Mouse (Mus musculus): ENCODE data around the gene Fam169b.
"Not testable (repeated sequence)": the region's sequence is repeated elsewhere in the genome, so short reads cannot be mapped to it uniquely, and the experiment has no call there.

Fam169b gene

DNA sequence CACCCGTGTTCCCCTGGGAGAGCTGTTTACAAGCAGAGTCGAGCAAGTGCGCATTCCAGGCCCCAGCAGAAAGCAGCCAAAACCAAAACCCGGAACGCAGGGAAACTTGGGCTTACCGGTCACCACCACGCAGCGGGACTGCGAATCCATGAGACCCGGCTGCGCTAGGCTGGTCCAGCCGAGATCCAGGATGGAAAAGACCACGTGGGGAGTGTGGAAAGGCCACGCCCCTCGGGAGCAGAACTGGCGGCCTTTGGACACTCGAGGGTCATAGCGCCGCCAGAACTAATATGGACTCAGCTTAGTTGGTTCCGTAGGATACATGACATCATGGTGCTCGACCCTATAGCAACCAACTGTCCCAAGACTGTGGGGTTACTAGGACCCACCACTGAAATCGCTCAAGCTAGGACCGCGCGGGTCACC is 9.6 kb upstream of the Fam169b start, which contains the start of gene Pgpep1l:
Gene Pgpep1l (minus strand): TSS at position 206 of the 426 bp plus-strand sequence.
- ATAC-seq (ENCODE audit: low TSS enrichment), result 0 out of 2 replicates have a peak, but pooled peaks have one; percentile 12

DNA sequence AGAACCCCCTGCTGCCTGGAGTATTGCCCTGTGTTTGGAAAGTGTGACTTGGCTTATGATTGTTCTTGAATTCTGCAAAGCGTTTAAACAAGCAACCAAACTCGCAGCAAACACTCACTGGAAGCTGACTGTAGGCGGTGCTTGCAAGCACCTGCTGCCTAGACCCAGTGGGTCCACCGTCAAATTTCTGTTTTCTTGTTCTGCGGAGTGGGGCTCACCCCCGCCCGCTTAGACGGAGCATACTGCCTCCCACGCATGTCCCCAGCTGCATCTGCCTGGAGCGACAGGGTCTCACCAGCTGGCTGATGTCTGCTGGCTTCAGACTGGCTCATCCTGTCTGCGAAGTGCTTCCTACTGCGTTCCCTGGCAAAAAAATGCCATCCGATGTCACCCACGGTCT is 9.1 kb upstream of the Fam169b start:
- ATAC-seq (ENCODE audit: low TSS enrichment), result peak; percentile 89

DNA sequence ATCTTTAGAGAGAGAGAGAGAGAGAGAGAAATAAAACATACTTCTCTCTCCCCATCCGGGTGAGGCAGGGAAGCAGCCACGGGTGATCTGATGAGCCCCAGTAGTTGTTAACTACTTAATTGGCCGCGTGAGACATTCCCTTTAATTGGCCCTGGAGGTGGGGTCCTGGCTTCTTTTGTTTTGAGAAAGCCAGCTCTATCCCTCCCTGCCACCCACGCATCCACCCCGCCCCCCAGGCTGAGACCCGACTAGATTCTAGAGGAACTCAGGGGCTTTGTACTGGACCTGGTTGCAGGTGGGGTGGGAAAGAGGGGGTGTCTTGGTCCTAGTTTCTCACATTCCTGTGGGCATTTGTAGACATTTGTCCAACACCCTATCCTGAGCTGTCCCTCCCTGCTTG is 8.2 kb upstream of the Fam169b start:
- ATAC-seq (ENCODE audit: low TSS enrichment), result no peak

DNA sequence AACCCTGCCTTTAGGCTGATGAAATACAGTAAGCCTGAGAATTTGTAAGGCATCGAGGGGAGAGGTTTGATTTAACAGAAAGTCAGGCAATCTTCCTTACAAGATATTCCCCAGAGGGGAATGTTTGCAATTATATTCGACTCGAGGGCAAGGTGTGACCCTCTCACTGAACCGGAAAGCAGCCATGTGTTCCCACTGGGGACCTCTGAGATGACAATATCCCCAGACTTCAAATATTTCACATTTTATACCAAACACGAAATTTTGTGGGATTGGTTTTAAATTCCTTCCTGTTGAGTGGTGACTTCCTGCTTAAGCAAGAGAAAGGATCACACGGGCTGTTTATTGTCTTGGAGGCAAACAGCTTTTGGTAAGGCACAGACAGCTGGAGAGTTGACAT is 6.9 kb upstream of the Fam169b start:
- no peak for ATAC-seq (ENCODE audit: low TSS enrichment)

DNA sequence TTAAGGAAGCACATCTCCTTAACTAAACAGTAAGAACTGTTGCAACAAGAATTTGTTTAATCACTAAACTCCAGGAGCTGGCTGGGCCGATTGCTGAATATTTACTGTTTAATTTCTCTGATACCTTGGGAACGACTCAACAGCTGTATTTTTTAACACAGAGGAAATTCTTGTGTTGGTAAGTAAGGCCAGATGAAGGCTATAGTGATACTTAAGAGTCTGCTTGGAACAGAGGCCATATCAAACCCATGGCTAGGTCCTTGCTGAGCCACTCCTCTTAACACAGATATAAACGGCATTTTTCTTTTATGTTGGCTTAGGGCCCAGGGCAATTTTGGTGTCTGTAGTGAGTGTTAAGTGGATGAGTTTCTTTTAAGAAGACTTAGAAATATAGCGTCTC is 3.1 kb upstream of the Fam169b start:
- ATAC-seq (ENCODE audit: low TSS enrichment), result no peak

DNA sequence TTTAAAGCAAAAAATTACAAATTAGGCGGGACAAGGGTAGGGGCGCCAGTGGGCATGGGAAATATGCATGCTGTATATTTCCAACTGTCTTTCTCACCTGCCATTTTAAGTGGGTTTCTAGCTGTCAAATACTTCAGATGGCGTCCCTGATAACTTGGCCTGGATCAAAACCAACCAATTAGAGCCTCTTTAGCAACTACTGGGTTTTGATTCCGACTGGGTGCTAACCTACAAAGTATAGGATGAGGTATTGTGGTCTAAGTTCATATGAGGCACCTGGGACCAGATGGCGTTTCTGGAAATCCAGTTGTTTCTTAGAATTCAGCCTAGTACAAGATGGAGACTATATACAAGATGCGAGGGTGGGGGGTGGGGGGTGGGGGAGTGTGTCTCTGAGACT is 1.8 kb upstream of the Fam169b start:
- ATAC-seq (ENCODE audit: low TSS enrichment), result no peak

DNA sequence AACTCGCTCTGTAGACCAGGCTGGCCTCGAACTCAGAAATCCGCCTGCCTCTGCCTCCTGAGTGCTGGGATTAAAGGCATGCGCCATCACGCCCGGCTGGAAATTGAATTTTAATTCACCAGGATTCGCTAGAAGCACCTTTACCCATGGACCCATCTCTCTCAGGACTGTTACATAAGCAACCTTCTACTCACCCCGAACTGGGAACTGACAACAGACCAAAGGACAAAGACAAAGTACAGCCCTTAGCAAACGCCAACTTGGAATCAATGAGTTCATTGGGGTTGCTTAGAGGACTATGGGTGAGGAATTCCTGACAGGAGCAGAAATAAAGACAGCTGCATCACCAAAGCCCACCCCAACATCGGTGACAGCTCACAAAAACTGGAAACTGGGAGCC is 1.0 kb upstream of the Fam169b start:
- no peak for ATAC-seq (ENCODE audit: low TSS enrichment)

DNA sequence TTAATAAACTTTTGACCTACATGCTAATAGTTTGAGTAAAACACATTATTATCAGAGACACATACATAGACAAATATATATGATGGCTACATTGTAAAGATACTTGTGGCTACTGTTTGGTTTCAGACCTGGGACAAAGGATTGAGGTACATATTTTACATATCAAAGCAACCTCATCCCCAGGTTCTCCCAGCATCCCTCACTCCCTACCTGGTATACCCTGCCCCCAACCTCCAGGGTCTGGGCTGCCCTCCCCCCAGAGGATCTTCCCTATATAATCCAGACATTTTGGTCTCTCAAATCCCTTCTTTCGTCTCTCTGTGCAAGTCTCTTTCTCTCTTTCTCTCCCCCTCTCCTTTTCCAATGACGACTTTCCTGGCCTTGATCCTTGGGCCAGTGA is 579 bp downstream of the Fam169b start:
- no peak for ATAC-seq (ENCODE audit: low TSS enrichment)

DNA sequence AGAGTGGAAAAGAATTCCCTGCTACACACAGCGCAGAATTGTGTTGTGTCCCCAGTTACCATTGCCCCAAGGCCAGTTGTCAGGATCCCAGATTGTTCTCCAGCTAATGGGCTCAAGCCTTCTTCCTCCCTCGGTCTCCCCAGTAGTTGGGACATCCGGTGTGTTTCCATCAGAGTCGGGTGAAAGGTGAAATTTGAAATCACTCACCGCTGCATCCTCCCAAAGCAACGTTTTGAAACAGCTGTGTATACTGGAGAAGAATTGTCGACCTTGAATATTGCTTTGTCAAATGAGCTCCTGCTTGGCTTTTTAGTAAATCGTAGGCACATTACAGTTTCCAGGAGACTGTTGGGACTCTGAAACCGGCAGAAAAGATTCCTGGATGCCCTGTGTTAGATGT is 1.3 kb downstream of the Fam169b start:
- no peak for ATAC-seq (ENCODE audit: low TSS enrichment)

DNA sequence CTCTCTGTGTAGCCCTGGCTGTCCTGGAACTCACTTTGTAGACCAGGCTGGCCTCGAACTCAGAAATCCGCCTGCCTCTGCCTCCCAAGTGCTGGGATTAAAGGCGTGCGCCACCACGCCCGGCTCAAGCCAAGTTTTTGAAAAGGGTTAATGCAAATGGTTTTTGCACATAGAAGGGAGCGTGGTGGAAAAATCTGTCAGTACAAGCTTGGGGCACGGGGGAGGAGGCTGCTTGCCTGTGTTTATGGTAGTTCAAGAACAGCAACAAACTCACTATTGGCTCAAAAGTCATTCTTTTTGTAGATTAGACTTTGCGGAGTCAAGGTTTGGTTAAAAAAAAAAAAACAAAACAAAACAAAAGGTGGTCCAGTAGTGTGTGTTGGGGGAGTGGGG is 1.8 kb downstream of the Fam169b start:
- ATAC-seq (ENCODE audit: low TSS enrichment), result not testable (repeated sequence)

DNA sequence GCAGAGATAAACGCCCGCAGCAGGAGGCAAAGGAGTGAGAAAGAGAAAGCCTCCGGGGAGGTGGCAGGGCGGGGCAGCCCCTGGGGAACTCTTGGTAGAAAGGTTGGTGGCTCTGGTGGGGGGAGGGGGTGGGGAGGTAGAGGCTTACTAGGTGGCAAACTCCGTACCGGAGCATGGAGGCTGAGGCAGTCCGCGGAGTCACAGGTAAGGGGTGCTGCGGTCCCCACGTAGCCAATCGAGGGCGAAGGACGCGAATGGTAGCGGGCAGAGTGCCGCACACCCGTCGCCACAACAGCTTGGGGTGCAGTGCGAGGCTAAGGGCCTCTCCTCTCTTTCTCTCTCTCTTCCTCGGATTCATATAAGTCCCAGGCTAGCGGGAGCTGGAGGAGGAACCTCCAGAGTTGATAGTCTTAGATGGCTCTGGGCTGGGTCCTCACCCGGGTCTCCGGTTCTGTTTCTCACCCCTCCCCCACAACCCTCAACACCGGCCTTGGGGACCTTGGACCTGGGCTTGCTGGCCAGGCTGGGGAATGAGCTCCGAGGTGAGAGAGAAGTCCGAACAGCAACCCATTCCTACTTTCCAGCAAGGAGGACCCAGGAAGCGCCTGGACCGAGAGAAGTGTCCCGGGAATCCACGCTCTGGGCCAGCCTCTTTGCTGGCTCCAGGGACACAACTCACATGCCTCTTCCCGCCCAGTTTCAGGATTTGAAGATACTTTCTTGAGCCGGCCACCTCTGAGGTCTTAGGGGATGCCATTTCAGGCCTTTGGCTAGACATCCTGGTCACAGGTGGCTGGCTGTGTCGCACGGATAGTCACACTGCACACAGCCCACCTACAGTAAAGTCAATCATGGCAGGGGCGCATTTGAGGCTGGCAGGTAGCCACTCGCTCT is 2.4 kb downstream of the Fam169b start:
- no peak for ATAC-seq (ENCODE audit: low TSS enrichment)

DNA sequence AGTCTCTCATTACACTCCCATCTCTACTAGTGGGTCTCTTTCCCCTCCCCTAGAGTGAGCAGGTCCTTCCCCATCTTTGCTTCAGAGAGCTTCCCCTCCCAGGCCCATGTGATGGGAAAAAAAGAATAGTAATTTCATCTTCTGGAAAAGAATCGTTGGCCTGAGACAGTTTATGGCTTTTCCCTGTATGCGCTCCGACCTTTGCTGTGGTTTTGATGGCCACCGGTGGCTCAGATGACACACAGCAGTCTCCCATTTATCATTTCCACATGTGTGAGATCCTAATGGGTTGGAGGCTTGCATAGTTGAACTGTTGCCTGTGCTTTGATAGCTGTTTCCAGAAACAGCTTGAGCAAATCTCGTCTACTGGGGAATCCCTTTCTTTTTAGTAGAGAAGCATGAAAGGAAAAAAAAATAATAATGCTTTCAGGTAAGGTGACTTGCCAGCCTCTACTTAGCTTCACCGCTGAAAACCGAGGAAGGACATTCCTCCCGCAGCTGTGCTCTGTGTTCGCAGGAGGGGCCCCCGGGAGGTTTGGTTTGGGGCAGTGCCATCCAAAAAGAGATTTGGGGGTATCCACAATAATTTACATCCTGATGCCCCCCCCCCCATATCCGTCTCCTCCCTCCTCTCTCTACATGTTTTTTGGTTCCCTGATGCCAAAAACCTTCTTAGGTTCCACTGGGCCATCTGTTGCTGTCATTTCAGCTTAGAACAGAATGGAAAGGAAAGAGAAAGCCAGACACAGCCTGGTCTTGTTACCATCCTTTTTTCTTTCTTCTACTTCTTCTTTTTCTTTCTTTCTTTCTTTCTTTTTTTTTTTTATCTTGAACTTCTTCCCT is 3.6 kb downstream of the Fam169b start:
- no peak for ATAC-seq (ENCODE audit: low TSS enrichment)

DNA sequence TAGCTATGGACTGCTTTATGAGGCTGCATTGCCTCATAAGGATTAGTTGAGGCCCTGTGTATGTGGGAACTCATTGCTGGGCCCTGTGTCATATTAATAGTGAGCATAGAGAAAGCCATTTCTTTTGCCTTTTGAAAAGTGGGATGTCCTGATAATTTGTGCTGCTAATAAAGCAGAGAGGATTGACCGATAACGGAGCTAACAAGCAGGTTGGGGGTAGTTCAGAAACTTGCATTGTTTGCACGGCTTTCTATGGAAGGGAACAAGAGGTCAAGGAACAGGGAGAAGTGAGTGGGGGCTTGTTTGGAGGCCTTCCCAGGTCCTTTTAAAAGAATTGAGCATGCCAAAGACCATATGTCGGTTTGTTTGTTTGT is 4.2 kb downstream of the Fam169b start:
- no peak for ATAC-seq (ENCODE audit: low TSS enrichment)

DNA sequence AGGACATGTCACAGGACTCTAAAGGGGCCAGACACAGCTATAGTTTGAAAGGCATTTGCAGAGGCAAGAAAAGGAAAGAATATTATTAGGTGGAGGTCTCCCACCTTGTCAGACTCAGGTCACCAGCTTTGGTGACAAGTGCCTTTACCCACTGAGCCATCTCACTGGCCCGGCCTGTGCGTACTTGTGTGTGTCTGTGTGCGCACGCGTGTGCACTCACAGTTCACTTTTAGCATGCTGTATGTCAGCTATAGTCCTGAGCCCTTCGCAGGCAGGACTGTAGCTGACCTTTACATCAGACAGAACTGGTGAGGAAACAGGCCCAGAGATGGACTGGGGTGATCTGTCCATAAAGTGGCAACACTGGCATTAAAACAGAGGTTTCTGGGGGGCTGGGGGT is 4.7 kb downstream of the Fam169b start:
- no peak for ATAC-seq (ENCODE audit: low TSS enrichment)

DNA sequence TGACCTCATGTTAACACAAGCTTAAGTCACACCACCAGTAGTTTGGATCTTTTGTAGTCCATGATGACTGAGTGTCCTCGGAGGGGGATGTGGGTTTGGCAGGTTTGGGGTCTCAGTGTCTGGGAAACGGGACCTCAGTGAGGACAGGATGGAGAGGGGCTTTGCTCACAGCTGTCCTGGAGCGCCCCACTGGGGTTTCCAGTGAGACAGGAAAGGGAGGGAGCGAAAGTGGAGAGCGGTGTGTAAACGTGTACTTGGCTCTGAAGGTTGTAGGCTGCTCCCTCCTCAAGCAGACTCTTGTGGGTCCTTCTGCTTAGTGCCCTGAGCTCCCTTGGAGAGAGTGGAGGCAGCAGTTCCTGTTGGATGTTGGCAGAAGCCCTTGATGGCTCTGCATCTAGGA is 5.3 kb downstream of the Fam169b start:
- ATAC-seq (ENCODE audit: low TSS enrichment), result no peak

DNA sequence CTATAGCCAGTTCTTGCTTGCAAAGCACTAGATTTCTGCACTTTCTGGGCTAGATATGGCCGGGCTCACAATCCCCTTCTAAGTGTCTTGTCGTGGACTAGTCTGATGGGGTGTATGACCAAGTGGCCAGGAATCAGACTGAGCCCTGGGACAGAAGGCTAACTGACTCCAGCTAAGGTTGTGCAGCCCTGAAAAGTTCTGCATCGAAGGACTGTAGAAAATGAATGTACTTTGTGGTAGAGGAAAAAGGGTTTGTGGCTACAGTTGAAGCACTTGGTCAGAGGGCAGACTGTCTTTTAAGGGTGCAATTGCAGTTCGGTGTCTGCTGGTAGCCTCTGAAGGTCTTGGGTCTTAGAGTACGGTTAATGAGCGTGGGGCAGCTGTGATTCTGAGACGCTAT is 5.8 kb downstream of the Fam169b start:
- no peak for ATAC-seq (ENCODE audit: low TSS enrichment)

DNA sequence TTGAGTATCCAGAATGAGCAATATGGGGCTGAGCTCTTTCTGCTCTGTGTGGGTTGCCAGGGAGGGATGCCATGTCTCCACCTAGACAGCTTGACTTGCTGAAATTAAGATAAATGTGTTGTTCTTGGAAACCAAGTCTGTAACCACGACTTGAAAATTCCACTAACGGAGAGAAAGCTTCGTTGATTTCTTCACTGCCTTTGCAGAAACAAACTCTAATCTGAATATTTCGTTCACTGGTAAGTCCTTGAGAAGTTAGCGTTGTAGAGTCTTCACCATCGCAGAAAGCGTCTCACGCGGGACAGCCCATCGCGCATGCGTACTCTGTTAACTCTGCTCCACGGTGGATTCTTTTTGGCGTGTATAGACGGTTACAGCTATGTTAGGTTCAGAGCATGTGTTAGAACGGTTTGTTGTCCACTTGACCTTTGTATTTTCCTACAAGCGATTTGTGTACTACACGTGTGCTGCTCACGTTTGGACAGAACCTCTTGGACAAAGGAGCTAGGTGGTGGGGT is 6.8 kb downstream of the Fam169b start:
- peak; percentile 65 for ATAC-seq (ENCODE audit: low TSS enrichment)

DNA sequence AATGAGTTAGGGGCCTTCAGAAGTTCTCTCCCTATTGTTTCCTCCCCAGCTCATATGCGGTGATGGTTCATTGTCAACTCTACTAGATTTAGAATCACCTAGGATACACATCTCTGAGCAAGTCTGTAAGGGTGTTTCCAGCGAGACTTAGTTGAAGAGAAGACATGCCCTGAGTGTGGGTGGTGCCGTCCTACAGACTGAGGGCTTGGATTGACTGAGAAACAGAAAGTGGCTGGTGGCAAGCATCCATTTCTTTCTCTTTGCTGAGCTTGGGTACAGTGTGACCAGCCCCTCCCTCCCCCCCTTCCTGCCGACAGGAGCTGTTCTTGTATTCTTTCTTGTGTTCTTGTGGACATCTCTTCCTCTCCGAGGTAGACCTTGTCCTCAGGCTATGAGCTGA is 7.7 kb downstream of the Fam169b start:
- ATAC-seq (ENCODE audit: low TSS enrichment), result peak; percentile 31; the same call in 1 of the 2 replicates

DNA sequence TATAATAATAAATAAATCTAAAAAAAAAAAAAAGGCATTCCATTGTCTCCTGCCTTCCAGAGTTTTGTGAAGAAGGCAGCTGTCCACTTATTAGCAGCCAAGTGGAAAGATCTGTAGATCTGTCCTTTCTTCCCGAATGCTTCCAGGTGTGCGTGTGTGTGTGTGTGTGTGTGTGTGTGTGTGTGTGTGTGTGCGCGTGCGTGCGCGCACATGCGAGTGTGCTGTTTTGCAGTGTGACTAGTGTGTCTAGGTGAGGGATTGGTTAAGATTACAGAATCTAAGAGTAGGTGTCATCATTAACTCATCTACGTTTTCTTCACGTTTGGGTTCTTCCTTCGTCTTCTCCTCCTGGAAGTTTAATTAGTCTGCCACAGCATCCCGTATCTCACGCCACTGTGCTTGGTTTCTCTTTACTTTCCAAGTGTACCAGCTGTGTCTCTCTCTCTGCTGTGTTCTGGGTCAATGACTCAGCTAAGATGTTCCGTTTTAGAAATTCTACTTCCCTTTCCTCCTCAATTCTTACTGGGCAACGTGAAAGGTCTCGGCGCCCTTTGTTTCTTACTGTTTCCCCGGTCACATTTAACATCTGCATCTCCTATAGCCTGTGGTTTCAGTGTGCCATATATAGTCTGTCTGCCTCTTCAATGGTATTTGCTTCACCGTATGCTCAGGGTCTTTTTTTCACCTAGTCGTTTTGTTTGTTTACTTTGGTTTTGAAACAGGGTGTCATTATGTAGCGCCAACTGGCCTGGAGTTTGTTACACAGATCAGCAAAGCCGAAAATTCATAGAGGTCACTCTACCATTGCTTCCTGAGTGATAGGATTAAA is 8.9 kb downstream of the Fam169b start:
- ATAC-seq (ENCODE audit: low TSS enrichment), result peak; percentile 57; the same call in 1 of the 2 replicates

DNA sequence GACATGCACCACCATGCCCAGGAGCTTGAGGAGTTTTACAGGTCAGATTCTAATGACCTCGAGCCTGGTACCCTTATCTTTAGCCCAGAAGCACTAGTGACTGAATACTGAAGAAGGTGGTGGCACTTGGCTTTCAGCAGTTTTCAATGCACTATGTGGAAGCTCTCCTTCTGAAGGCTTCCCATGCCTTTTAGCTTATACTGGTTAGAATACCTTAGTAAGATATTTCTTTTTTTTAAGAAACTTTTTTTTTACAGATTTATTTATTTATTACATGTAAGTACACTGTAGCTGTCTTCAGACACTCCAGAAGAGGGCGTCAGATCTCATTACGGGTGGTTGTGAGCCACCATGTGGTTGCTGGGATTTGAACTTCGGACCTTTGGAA is 9.5 kb downstream of the Fam169b start:
- ATAC-seq (ENCODE audit: low TSS enrichment), result not testable (repeated sequence)

DNA sequence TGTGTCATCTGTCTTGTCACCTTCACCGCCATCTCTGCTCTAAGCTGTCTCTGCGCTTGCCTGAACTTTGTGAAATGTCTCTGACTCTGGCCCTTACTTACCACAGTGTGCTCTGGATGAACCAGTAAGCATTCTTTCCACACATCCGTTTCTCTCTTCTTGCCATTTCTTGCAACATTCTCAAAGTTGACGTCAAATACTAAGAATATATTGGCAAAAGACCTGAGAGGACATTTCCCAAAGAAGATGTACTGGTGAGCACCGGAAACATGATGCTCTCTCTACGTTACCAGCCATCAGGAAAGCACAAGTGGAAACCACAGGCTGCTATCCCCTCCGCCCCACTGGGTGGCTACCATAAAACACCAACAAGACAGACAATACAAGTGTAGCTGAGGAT is 10.1 kb downstream of the Fam169b start:
- no peak for ATAC-seq (ENCODE audit: low TSS enrichment)

DNA sequence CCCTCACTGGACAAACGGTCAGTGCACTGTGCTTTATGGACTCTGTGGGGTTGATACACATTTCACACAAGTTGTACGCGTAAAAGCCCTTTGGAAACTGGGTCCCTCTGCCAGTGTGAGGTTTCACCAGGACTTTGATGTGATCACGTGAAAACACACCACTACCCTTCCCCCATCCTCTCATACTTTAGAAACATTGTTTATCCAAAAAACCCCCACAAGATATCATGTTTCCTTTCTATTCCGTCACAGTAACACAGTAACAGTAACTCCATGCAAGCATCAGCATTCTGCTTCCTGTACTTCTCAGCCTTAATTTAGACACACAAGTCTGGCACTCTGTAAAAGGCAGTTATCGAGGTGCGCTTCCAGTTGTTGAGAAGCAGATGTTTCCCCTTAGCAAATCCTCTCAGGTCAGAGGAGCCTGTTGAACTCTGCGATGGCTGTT is 12.2 kb downstream of the Fam169b start:
- no peak for ATAC-seq (ENCODE audit: low TSS enrichment)
